Mouse (Mus musculus) intestine, embryonic 14.5 days (tissue): ENCODE results near the gene Pomc. TPM values are rescaled to one million over a fixed set of nuclear protein-coding genes. Genes with fewer than 3 reads are reported as not detected.

ENCODE experiments used
- ATAC-seq: fragments of 200-750 bp; cut with Nextera tagmentation; replicated peaks from 2 replicates; pipeline ENCODE4 v1.8.0; 2017; ENCODE audit warnings: low read depth, moderate number of reproducible peaks, moderate TSS enrichment, moderate library complexity; ENCODE audit not compliant: low FRiP score, low TSS enrichment
- DNase-seq: peaks from one replicate; pipeline ENCODE4 v3.0.0-alpha.2; 2018; ENCODE audit warnings: low spot score
- H3K27ac ChIP-seq: fragments of 300-500 bp; sonication (generic); 2 replicates; pipeline ENCODE4 v1.5.1; 2014; ENCODE audit warnings: low read depth, mild to moderate bottlenecking, control low read depth
- H3K27me3 ChIP-seq: fragments of 300-500 bp; sonication (generic); replicated peaks from 2 replicates; pipeline ENCODE4 v1.6.1; 2014; ENCODE audit warnings: low read length, control low read depth; ENCODE audit not compliant: control insufficient read depth, insufficient read depth
- H3K36me3 ChIP-seq: fragments of 300-500 bp; sonication (generic); 2 replicates; pipeline ENCODE4 v1.6.1; 2014; ENCODE audit warnings: low read length, control low read depth; ENCODE audit not compliant: control insufficient read depth, insufficient read depth
- H3K4me1 ChIP-seq: fragments of 300-500 bp; sonication (generic); replicated peaks from 2 replicates; pipeline ENCODE4 v1.6.1; 2014; ENCODE audit warnings: low read length, control low read depth, mixed read lengths; ENCODE audit not compliant: control insufficient read depth, insufficient read depth
- H3K4me2 ChIP-seq: fragments of 300-500 bp; sonication (generic); 2 replicates; pipeline ENCODE4 v1.6.1; 2014; ENCODE audit warnings: low read length
- H3K4me3 ChIP-seq: fragments of 300-500 bp; sonication (generic); 2 replicates; pipeline ENCODE4 v1.5.1; 2014; ENCODE audit warnings: low read depth, low read length, control low read depth, mixed read lengths
- H3K9ac ChIP-seq: fragments of 300-500 bp; sonication (generic); 2 replicates; pipeline ENCODE4 v1.6.1; 2014; ENCODE audit warnings: mild to moderate bottlenecking, low read length
- H3K9me3 ChIP-seq: fragments of 300-500 bp; sonication (generic); 2 replicates; pipeline ENCODE4 v1.6.1; 2016; ENCODE audit warnings: low read length, control low read depth; ENCODE audit not compliant: control insufficient read depth
- WGBS: fragments of 180-500 bp; shearing (Covaris S2); extraction: QIAGEN DNeasy Blood & Tissue Kit; methylation state at CpG from one replicate; pipeline ENCODE4 v1.1.7; 2014; 5-methylcytosine and 5-hydroxymethylcytosine counted together
- polyA plus RNA-seq: library from polyadenylated mRNA; unstranded; fragments of >200 nt; fragmentation: Nextera tagmentation; extraction: Ambion mirVana; gene quantifications from 2 replicates; pipeline ENCODE4 v1.2.1, GENCODE M21; 2014

Pomc gene
- 3.2 TPM in 2 replicates for polyA plus RNA-seq

GRCm38 (mm10) chr12:3954651-3955050 is at the start of gene Pomc:
Pomc (plus strand) TSS chr12:3954951.
- Histone ChIP-seq H3K4me1 (no peaks in the 10 kb centered on the region), H3K9me3 (no peaks in the 10 kb centered on the region), H3K4me3 (no peak within 1 kb of the TSS), H3K36me3 (no peaks in the 10 kb centered on the region), H3K27ac (no peak within 1 kb of the TSS), H3K27me3 (peaks cover 19% of the 10 kb centered on the region), H3K4me2 (no peak within 1 kb of the TSS), H3K9ac (no peak within 1 kb of the TSS)
- ATAC-seq (no peak), DNase-seq (no peak)
- 15% methylated on average over 22 of the region's 22 CpGs for WGBS

DNA sequence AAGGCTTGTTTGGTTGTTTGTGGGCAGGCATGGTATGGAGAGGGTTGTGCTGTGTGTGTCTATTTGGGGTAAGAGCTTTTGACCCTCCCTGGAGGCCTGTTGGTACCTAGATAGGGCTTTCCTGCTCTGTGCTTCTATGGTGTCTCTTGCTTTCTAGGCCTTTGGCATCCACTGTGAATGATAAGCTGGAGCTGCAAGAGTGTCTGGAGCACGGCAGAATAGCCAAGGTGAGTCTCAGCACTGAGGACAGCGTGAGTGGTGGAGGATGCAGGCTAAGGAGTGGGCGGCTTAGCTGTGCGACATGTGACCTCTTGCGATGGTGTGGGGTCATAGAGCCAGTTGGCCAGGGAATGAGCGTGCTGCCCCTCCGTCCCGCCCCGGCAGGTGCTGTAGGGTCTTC is 49.3 kb upstream of the Pomc start:
- DNase-seq (no peak), ATAC-seq (no peak)
- no peaks in the 10 kb centered on the region for H3K27me3 ChIP-seq
- H3K27ac ChIP-seq, result no peak overlapping the region
- no peak overlapping the region for H3K9ac ChIP-seq
- 88% methylated on average over 9 of the region's 9 CpGs for WGBS
- H3K4me1 ChIP-seq, result no peaks in the 10 kb centered on the region
- H3K4me2 ChIP-seq, result no peak overlapping the region
- peaks cover 95% of the 10 kb centered on the region for H3K36me3 ChIP-seq
- no peak overlapping the region for H3K4me3 ChIP-seq
- H3K9me3 ChIP-seq, result no peaks in the 10 kb centered on the region

- no peak overlapping the region for H3K27ac ChIP-seq
Measured at GRCm38 (mm10) chr12:3906308-3906707, 48.4 kb upstream of the Pomc start.

DNA sequence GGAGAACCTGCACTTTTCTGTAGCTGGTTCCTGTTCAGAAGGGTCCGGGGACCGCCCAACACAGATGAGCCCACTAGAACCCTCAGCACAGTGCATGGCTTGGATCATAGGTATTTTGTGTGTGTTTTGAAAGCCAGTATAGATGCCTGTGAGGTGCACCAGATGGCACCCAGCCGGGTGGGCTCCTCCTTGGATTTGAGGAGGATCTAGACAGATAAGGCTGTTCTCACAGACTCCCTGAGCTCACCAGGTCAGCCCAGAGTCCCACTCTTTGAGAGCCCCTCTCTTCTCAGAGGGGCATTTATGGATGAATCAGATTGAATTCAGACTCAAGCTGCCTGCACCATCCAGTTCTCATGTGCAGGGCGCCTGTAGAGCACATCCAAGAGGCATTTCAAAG is 47.7 kb upstream of the Pomc start:
- peaks cover 95% of the 10 kb centered on the region for H3K36me3 ChIP-seq

More at GRCm38 (mm10) chr12:3906308-3906707, 48.4 kb upstream of the Pomc start:
- Histone ChIP-seq H3K9me3 (no peaks in the 10 kb centered on the region), H3K36me3 (peaks cover 98% of the 10 kb centered on the region), H3K4me3 (no peak overlapping the region), H3K9ac (no peak overlapping the region), H3K27me3 (no peaks in the 10 kb centered on the region), H3K4me1 (no peaks in the 10 kb centered on the region), H3K4me2 (no peak overlapping the region)
- DNase-seq (no peak), ATAC-seq (no peak)

GRCm38 (mm10) chr12:3907418-3907817 is 47.3 kb upstream of the Pomc start:
- no peaks in the 10 kb centered on the region for H3K27me3 ChIP-seq
- no peak for ATAC-seq
- H3K4me2 ChIP-seq, result no peak overlapping the region
- no peaks in the 10 kb centered on the region for H3K9me3 ChIP-seq
- DNase-seq, result no peak
- H3K36me3 ChIP-seq, result peaks cover 95% of the 10 kb centered on the region
- no peak overlapping the region for H3K4me3 ChIP-seq
- H3K4me1 ChIP-seq, result no peaks in the 10 kb centered on the region
- H3K9ac ChIP-seq, result no peak overlapping the region
- WGBS, result 81% methylated on average over 13 of the region's 13 CpGs
- H3K27ac ChIP-seq, result no peak overlapping the region

More for the DNA sequence above, 47.7 kb upstream of the Pomc start:
- DNase-seq (no peak), ATAC-seq (no peak)
- 89% methylated on average over 4 of the region's 4 CpGs for WGBS
- no peaks in the 10 kb centered on the region for H3K9me3 ChIP-seq
- H3K4me3 ChIP-seq, result no peak overlapping the region
- H3K27ac ChIP-seq, result no peak overlapping the region
- no peaks in the 10 kb centered on the region for H3K4me1 ChIP-seq
- no peak overlapping the region for H3K4me2 ChIP-seq
- H3K9ac ChIP-seq, result no peak overlapping the region
- no peaks in the 10 kb centered on the region for H3K27me3 ChIP-seq

GRCm38 (mm10) chr12:3910466-3911093 is 44.2 kb upstream of the Pomc start:
- H3K9me3 ChIP-seq, result no peaks in the 10 kb centered on the region
- no peak overlapping the region for H3K9ac ChIP-seq
- H3K4me3 ChIP-seq, result no peak overlapping the region
- H3K36me3 ChIP-seq, result peaks cover 75% of the 10 kb centered on the region
- no peaks in the 10 kb centered on the region for H3K4me1 ChIP-seq
- no peak overlapping the region for H3K4me2 ChIP-seq
- no peaks in the 10 kb centered on the region for H3K27me3 ChIP-seq
- DNase-seq, result no peak
- 63% methylated on average over 10 of the region's 10 CpGs for WGBS
- no peak overlapping the region for H3K27ac ChIP-seq
- ATAC-seq, result no peak

DNA sequence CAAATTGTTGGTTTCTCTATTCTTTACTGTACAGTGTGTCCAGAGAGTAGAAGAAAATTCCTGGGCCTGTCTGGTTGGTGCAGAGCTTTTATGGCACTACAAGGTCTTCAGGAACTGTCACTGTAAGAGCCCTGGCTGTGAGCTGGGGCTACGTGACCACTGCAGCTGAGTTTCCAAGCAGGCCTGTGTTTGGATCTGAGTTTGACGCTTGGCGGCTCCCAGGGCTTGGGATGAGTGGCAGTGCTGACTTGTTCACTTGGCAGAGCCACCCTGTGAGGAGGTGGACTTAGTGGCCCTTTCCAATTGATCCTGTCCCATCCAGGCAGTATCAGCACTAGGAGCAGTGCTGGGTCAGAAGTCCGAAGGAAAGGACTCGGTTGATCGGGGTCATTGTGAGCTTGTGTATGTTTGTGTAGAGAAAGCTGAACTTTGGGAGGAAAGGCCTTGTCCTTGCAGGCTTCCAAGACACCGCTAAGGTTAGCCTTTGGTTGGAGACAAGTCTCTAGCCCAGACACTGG is 42.9 kb upstream of the Pomc start:
- 84% methylated on average over 7 of the region's 7 CpGs for WGBS
- DNase-seq, result no peak
- no peaks in the 10 kb centered on the region for H3K4me1 ChIP-seq
- no peaks in the 10 kb centered on the region for H3K27me3 ChIP-seq
- no peaks in the 10 kb centered on the region for H3K9me3 ChIP-seq
- ATAC-seq, result no peak
- H3K36me3 ChIP-seq, result peaks cover 62% of the 10 kb centered on the region
- H3K9ac ChIP-seq, result no peak overlapping the region
- H3K27ac ChIP-seq, result no peak overlapping the region
- H3K4me3 ChIP-seq, result no peak overlapping the region
- no peak overlapping the region for H3K4me2 ChIP-seq

DNA sequence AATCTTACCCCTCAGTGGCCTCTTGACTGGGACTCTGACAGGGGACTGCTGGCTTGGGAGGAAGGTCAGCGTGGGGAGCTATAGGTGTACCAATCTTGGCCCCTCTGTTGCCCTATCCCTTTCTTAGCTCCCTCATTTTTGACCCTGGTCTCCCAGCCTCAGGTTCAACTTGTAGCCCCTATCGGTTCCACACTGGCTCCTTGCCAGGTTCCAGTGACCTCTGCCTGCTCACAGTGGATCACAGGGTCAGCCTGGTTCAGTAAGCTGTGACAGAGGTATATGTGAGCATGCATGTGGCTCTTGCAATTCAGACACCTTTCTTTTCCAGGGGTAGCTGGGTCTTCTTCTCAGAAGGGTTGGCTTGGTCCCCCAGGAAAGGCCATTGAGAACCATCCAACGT is 38.9 kb upstream of the Pomc start:
- 75% methylated on average over 3 of the region's 3 CpGs for WGBS
- DNase-seq, result no peak
- no peak for ATAC-seq
- Histone ChIP-seq H3K4me1 (peaks cover 8% of the 10 kb centered on the region; the same call in 1 of the 2 replicates), H3K9me3 (no peaks in the 10 kb centered on the region), H3K27ac (no peak overlapping the region), H3K4me2 (no peak overlapping the region), H3K36me3 (peaks cover 23% of the 10 kb centered on the region), H3K4me3 (no peak overlapping the region), H3K27me3 (no peaks in the 10 kb centered on the region), H3K9ac (no peak overlapping the region)
